Mouse (Mus musculus): ENCODE results near the gene Krt15.
A peak's percentile ranks its signal among the peaks of the same experiment; 100 is the strongest.

Krt15 gene

GRCm38 (mm10) chr11:100135731-100136130 lies at the start of gene Krt15:
Gene Krt15, minus strand, starts transcription at chr11:100135928.
- no peak for DNase-seq (ENCODE audit: low spot score in 2 of 2)

- DNase-seq (ENCODE audit: low spot score in 2 of 2): no peak
Measured at GRCm38 (mm10) chr11:100181725-100182124, 46.0 kb upstream of the Krt15 start.

- no peak for DNase-seq (ENCODE audit: low spot score in 2 of 2)
Measured at GRCm38 (mm10) chr11:100179260-100179659, 43.5 kb upstream of the Krt15 start.

DNA sequence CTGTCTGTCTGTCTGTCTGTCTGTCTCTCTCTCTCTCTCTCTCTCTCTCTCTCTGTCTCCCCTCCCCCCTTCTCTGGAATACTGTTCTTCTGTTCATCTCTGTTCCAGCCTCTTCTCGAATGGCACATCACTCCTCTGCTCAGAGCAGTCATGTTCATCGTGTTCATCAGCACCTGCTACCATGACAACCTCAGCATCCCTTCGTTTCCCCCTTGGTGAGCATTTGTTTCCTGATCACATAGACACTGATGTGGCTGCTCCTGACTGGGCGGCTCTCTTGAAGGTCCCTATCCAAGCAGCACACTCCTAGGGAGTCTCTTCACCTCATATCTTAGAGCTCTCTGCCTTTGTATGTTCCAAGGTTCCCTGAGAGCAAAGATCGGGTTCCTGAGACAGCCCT lies 42.6 kb upstream of the Krt15 start:
- DNase-seq (ENCODE audit: low spot score in 2 of 2): no peak

GRCm38 (mm10) chr11:100176791-100177190 lies 41.1 kb upstream of the Krt15 start:
- no peak for DNase-seq (ENCODE audit: low spot score in 2 of 2)

- DNase-seq (ENCODE audit: low spot score in 2 of 2): peak; percentile 82 to 83
Measured at GRCm38 (mm10) chr11:100168765-100169762, 33.3 kb upstream of the Krt15 start.

GRCm38 (mm10) chr11:100168071-100168470 lies 32.3 kb upstream of the Krt15 start:
- DNase-seq (ENCODE audit: low spot score in 2 of 2): peak; percentile 81 to 88

- DNase-seq (ENCODE audit: low spot score in 2 of 2): no peak
Measured at GRCm38 (mm10) chr11:100164392-100164791, 28.7 kb upstream of the Krt15 start.

DNA sequence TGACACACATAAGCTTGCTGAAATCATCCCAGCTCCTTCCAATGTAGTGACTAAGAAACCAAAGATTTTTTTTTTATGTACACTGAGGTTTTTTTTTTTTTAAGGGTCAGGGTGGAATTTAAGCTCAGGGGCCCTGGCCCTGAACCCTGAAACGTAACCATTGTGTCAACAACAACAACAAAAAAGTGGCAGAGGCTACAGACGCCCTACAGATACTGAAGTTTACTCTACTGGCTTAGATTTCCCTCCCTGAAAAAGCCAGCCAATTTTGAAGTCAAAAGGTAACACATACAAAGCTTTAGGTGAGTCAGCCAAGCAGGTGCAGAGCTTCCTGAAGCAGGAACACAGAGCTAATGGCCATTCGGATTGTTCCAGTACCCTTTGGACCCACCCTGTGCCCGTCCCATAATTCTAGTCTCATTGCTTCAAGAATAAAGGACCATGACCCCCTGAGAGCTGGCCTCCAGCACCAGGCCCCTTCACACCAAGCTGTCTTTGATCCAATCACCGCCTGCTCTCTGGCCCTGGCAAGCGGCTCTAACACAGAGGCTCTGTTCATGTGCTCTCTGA lies 22.3 kb upstream of the Krt15 start:
- DNase-seq (ENCODE audit: low spot score in 2 of 2): no peak

- DNase-seq (ENCODE audit: low spot score in 2 of 2): no peak
Measured at GRCm38 (mm10) chr11:100157331-100157730, 21.6 kb upstream of the Krt15 start.

DNA sequence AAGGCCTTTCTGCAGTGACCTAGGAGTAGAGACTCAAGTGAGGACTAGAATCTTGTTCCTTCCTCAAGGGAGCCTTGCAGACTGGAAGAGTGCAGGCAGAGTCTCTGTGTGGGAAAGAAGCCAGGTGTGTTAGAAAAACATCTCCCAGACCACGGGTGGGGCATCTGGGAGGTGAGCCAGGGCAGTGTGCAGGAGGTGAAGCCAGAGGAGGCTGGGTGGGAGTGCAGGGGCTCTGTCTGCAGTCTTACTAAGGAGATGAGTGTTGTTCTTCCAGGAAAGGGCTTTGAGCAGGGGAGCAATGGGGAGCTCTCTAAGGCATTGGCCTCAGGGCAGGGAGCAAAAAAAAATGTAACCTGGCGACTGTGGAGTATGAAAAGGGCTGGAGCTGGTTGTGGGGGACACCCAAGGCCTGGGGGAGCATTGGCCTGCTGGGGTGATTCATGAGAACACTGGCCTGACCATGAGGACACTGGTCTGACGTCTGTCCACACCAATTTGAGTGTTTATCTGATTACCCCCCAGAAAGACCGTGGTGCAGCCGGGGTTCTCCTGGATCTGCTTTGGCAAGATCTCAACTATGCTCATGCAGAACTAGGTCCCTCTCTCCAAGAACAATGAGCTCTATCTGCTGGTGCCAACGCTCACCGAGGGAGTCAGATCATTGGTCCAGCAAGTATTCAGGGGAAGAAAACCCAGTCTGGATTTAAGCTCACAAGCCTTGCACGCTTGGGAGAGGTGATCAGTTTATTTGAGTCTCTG lies 19.9 kb upstream of the Krt15 start:
- no peak for DNase-seq (ENCODE audit: low spot score in 2 of 2)

DNA sequence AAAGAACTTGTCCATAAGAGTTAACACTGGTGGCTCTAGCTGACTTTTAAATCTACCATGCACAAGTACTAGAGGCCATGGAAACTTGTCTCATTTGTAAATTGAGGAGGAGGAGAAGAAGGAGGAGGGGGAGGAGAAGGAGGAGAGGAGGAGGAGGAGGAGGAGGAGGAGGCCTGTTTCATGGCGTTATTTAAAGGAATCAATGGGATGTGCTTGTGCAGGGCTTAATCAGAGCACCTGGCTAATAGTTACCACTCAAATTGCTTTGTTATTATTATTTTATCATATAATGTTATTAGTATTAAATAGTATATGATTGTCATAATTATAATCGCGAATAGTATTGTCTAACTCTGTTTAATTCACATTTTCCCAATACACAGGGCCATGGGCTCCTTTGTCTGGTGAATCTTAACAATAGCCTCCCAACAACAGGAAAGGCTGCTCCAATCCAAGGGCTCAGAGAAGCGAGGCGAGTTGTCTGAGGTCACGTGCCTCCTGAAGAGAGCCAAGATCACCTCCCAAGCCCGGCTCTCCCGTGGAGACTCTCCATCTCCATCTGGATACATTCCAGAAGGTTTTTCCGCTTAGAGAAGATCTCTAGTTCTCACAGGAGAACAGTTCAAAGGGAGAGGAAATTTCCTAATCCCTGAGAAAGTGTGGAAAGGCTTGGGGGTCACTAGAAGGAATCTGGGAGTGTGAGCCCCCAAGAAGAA lies 13.0 kb upstream of the Krt15 start, which contains the start of gene Krt19:
Gene Krt19, minus strand, starts transcription at position 51 of the 716 bp plus-strand sequence.
- DNase-seq (ENCODE audit: low spot score in 2 of 2): no peak

DNA sequence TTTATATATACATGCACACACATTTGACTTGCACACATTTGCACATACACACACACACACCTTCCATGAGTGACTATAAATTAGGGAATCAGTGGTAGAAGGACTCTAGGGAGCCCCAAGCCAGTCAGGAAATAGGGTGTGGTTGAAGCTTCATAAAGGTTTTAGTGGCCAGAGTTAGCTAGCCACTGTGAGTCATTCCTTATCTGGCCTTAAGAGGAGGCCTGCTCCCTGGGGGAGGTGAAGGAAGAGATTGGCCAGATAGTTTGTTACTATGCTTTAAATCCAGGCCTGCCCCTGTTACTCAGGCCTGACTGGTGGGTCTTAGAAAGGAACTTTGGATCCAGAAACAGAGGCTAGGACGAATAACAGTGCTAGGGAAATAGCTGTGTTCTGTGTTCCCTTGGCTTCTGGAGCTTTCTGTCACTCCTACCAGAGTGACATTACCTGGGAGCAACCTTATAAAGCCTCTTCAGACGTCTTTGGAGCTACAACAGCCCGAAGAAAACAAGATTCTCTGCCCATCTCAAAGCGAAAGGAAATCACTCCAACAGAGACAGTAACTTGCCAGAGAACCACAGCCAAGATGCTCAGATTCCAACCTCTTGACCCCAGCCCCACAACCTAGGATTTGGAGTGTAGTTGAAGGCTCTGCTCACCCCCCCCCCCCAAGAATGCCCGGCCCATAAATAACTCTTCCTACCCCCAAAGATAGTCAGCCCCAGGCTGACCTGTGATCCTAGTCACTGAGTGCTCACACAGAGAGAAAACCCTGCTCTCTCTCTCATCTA lies 12.0 kb upstream of the Krt15 start:
- no peak for DNase-seq (ENCODE audit: low spot score in 2 of 2)

GRCm38 (mm10) chr11:100145858-100146560 lies 10.3 kb upstream of the Krt15 start:
- DNase-seq (ENCODE audit: low spot score in 2 of 2): peak; percentile 70 to 76

DNA sequence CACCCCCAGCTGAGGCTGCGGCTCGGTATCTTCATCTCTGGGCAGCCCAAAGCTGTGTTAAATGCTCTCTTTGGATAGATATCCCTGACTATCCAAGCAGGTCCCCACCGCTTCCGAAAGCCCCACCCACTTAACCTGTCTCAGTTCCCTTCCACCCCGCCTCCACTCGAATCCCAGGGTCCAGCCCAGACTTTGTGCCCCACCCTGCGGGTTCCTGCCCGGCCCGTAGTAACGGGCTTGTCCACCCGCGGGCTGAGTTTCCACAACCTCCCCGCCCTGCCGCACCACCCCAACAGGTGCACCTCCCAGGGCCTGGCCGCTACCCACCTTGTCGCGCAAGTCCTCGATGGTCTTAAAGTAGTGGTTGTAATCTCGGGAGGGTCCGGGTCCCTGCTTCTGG lies 9.4 kb upstream of the Krt15 start:
- peak in 1 of 2 experiments; percentile 67 for DNase-seq (ENCODE audit: low spot score in 2 of 2)

- DNase-seq (ENCODE audit: low spot score in 2 of 2): peak in 1 of 2 experiments; percentile 57
Measured at GRCm38 (mm10) chr11:100140966-100141365, 5.2 kb upstream of the Krt15 start.

DNA sequence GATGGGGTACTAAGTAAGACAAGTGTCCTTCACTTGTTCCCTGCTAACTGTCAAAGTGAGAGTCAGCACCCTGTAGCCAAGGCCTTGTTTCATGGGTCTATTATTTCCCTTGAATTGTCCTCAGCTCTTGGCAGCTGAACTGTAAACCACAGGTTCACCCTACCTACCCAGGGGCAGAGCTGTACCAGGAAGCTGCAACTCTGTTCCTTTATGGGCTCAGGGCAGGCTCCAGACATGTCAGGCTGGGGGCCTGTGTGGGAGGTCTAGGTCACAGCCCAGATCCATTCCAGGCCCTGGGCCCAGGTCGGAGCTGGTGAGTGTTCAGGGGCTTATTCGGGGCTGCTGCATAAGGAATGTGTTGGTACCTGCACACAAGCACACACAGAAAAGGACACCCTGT lies 3.7 kb upstream of the Krt15 start:
- DNase-seq (ENCODE audit: low spot score in 2 of 2): no peak

GRCm38 (mm10) chr11:100138809-100139208 lies 3.1 kb upstream of the Krt15 start:
- no peak for DNase-seq (ENCODE audit: low spot score in 2 of 2)

- no peak for DNase-seq (ENCODE audit: low spot score in 2 of 2)
Measured at GRCm38 (mm10) chr11:100137693-100138092, 2.0 kb upstream of the Krt15 start.

- DNase-seq (ENCODE audit: low spot score in 2 of 2): peak in 1 of 2 experiments; percentile 69
Measured at GRCm38 (mm10) chr11:100136559-100136958, 831 bp upstream of the Krt15 start.
